Mouse (Mus musculus) testis, adult 2 months (tissue): Measurements from ENCODE around the gene Msrb3.

ENCODE experiments used
- CTCF ChIP-seq: fragments of 200-500 bp; IDR thresholded peaks from 2 replicates; pipeline ENCODE4 v1.5.1; 2012; ENCODE audit warnings: low read depth, mild to moderate bottlenecking, inconsistent platforms, low read length, moderate library complexity; ENCODE audit not compliant: control insufficient read depth, insufficient read depth, insufficient replicate concordance
- POLR2A ChIP-seq: fragments of 200-500 bp; IDR thresholded peaks from 2 replicates; pipeline ENCODE4 v1.6.1; 2012; ENCODE audit warnings: low read depth, mild to moderate bottlenecking, inconsistent platforms, low read length, moderate library complexity; ENCODE audit not compliant: control insufficient read depth

DNA sequence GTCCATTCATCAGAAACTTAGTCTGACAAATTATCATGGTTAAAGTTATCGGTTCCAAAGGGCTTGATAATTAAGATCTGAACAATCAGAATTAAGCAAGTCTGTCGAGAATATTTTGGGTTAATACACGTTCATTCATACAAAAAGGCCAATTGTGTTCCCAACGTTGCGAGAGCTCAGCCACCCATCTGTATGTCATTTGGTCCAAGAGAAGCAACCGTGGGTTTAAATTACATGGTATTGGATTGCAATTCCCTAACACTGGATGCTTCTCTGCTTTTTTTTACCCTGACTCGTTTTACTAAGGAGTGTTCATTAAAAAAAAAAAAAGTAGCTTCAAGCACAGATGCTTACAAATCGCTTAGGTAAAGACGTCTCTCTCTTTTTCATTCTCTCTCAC lies 45.1 kb downstream of the Msrb3 start:
- no peak for TF ChIP-seq POLR2A
- no peak for TF ChIP-seq CTCF
